Mouse (Mus musculus): ENCODE measurements at regions not wholly inside any gene's neighbourhood (a gene's known extent, or its start where the extent isn't known, plus 50 kb on each side); places are given as distances from the start of the nearest gene placed in this dataset.
A peak's percentile ranks its signal among the peaks of the same experiment; 100 is the strongest.

- no peak for DNase-seq
These were observed 79.1 kb downstream of the Sema4f start for GRCm38 (mm10) chr6:82860485-82860884.

- no peak for DNase-seq
These were observed 82.0 kb upstream of the Hk2 start for GRCm38 (mm10) chr6:82856218-82856617.

- DNase-seq = no peak
These were observed 81.1 kb upstream of the Hk2 start for GRCm38 (mm10) chr6:82855401-82855800.

- no peak for DNase-seq
These were observed 80.5 kb upstream of the Hk2 start for GRCm38 (mm10) chr6:82854780-82855179.

GRCm38 (mm10) chr6:82854338-82854737 is 80.1 kb upstream of the Hk2 start:
- DNase-seq = no peak

- DNase-seq = peak; percentile 35 to 40
These were observed 78.8 kb upstream of the Hk2 start for GRCm38 (mm10) chr6:82853076-82853475.

- no peak for DNase-seq
These were observed 76.3 kb upstream of the Hk2 start for GRCm38 (mm10) chr6:82850556-82850955.

GRCm38 (mm10) chr6:82847598-82847997 is 73.3 kb upstream of the Hk2 start:
- no peak for DNase-seq

- DNase-seq = no peak
These were observed 72.4 kb upstream of the Hk2 start for GRCm38 (mm10) chr6:82846587-82847150.

- no peak for DNase-seq
These were observed 70.2 kb upstream of the Hk2 start for GRCm38 (mm10) chr6:82844432-82844831.

- no peak for DNase-seq
These were observed 69.6 kb upstream of the Hk2 start for GRCm38 (mm10) chr6:82843881-82844280.

GRCm38 (mm10) chr6:82837246-82837645 is 63.0 kb upstream of the Hk2 start:
- DNase-seq = no peak

GRCm38 (mm10) chr6:82835222-82836064 is 61.2 kb upstream of the Hk2 start:
- no peak for DNase-seq

GRCm38 (mm10) chr6:82833867-82834266 is 59.6 kb upstream of the Hk2 start:
- DNase-seq = no peak

- DNase-seq = no peak
These were observed 57.0 kb upstream of the Hk2 start for GRCm38 (mm10) chr6:82831211-82831610.

GRCm38 (mm10) chr6:82824684-82825083 is 50.4 kb upstream of the Hk2 start:
- no peak for DNase-seq

- DNase-seq = no peak
These were observed 50.0 kb upstream of the Hk2 start for GRCm38 (mm10) chr6:82824240-82824639.

All from layer of hippocampus, postnatal 36 days (tissue).